22 mouse cellular contexts compared by ENCODE assay signal in genomic region chr14:117651938-117652337, GRCm38 (mm10).
DNase-seq lines count a peak whose midpoint lies in the region; ATAC-seq and TF ChIP-seq lines count a peak whose summit lies in the region.
"Had no signal": no experiment of that assay in that cellular context is flagged by ENCODE, and none has a peak within 500 bp of the region (broad histone marks: within the 10 kb centered on the region; RNA-seq: fewer than 3 reads in every experiment).

No protein-coding gene starts in this region.

- DNase-seq in adrenal gland, postnatal 14 days, result peak; percentile 14
- no peak for DNase-seq in adrenal gland, postnatal 25 days
- DNase-seq in kidney, postnatal 36 days, result no peak
- peak; percentile 66 for DNase-seq in lung, postnatal 0 days (ENCODE audit: low spot score)
- DNase-seq in lung, postnatal 36 days, result no peak
- DNase-seq in thymus, postnatal 36 days, result no peak
- DNase-seq: cerebellum, adult 11 months; cerebellum, adult 8-10 months; cerebellum, postnatal 14 days; gastrocnemius, postnatal 36 days; heart, adult 11 months; heart, postnatal 36 days had no signal

- H3K27me3 ChIP-seq in kidney, embryonic 16.5 days (ENCODE audit: insufficient read depth, low read length), result no peaks in the 10 kb centered on the region
- no peaks in the 10 kb centered on the region for H3K27me3 ChIP-seq in lung, postnatal 0 days (replicated peaks; ENCODE audit: insufficient read depth, low read length)
- H3K27me3 ChIP-seq: CH12.LX; embryonic facial prominence, embryonic 15.5 days; hindbrain, embryonic 15.5 days; Patski had no signal

- no peaks in the 10 kb centered on the region for H3K9me3 ChIP-seq in kidney, embryonic 16.5 days (ENCODE audit: low read length)
- no peaks in the 10 kb centered on the region for H3K9me3 ChIP-seq in lung, postnatal 0 days (ENCODE audit: low read length)
- H3K9me3 ChIP-seq: embryonic facial prominence, embryonic 15.5 days; forebrain, embryonic 10.5 days; heart, embryonic 13.5 days; hindbrain, embryonic 15.5 days had no signal

- H3K36me3 ChIP-seq in kidney, embryonic 16.5 days (ENCODE audit: insufficient read depth, low read length), result no peaks in the 10 kb centered on the region
- H3K36me3 ChIP-seq in lung, postnatal 0 days (ENCODE audit: insufficient read depth, low read length), result no peaks in the 10 kb centered on the region
- H3K36me3 ChIP-seq: embryonic facial prominence, embryonic 15.5 days; forebrain, embryonic 10.5 days; heart, embryonic 13.5 days; hindbrain, embryonic 15.5 days had no signal

- no peak overlapping the region for H3K4me3 ChIP-seq in kidney, embryonic 16.5 days (ENCODE audit: low read length)
- no peak overlapping the region for H3K4me3 ChIP-seq in lung, postnatal 0 days (ENCODE audit: low read depth, low read length)
- H3K4me3 ChIP-seq: embryonic facial prominence, embryonic 15.5 days; erythroblast, embryonic 14.5 days; forebrain, embryonic 10.5 days; heart, embryonic 13.5 days; hindbrain, embryonic 15.5 days had no signal

- ATAC-seq in kidney, embryonic 16.5 days (ENCODE audit: low FRiP score, low TSS enrichment), result no peak
- peak; percentile 67 for ATAC-seq in lung, postnatal 0 days
- ATAC-seq: activated CD4-positive, CD25-positive, alpha-beta regulatory T cell, adult 4 months; forebrain, embryonic 14.5 days; Patski had no signal

- no peak overlapping the region for H3K4me2 ChIP-seq in kidney, embryonic 16.5 days (replicated peaks; ENCODE audit: low read depth, low read length)
- no peak overlapping the region for H3K4me2 ChIP-seq in lung, postnatal 0 days (replicated peaks; ENCODE audit: low read depth, low read length)
- H3K4me2 ChIP-seq: embryonic facial prominence, embryonic 15.5 days; heart, embryonic 13.5 days; hindbrain, embryonic 15.5 days had no signal

- TF ChIP-seq CTCF in lung, postnatal 0 days (IDR thresholded peaks at IDR 0.05), result no peak

- 59% methylated on average over 2 of the region's 2 CpGs for WGBS in kidney, embryonic 16.5 days
- 72% methylated on average over 2 of the region's 2 CpGs for WGBS in lung, postnatal 0 days

- peaks cover 11% of the 10 kb centered on the region for H3K4me1 ChIP-seq in kidney, embryonic 16.5 days (ENCODE audit: insufficient read depth, low read length)
- H3K4me1 ChIP-seq in lung, postnatal 0 days (ENCODE audit: insufficient read depth, low read depth, low read length), result no peaks in the 10 kb centered on the region
- H3K4me1 ChIP-seq: embryonic facial prominence, embryonic 15.5 days; forebrain, embryonic 10.5 days; hindbrain, embryonic 15.5 days had no signal

- H3K27ac ChIP-seq in kidney, embryonic 16.5 days (ENCODE audit: low read length), result peak overlapping the region; percentile 67
- no peak overlapping the region for H3K27ac ChIP-seq in lung, postnatal 0 days (ENCODE audit: low read length)
- H3K27ac ChIP-seq: embryonic facial prominence, embryonic 15.5 days; forebrain, embryonic 10.5 days; heart, embryonic 13.5 days; hindbrain, embryonic 15.5 days had no signal

- H3K9ac ChIP-seq in kidney, embryonic 16.5 days (replicated peaks; ENCODE audit: low read length), result no peak overlapping the region
- no peak overlapping the region for H3K9ac ChIP-seq in lung, postnatal 0 days (replicated peaks; ENCODE audit: low read depth)
- H3K9ac ChIP-seq: embryonic facial prominence, embryonic 15.5 days; heart, embryonic 13.5 days; hindbrain, embryonic 15.5 days had no signal

- TF ChIP-seq EP300 in lung, postnatal 0 days (IDR thresholded peaks at IDR 0.05), result peak; percentile 83

Comparison
In these comparisons a context has a peak if more than half of its experiments do, and no peak if none do; other contexts are left out.
1. DNase-seq: peak in adrenal gland, postnatal 14 days (single experiment) and lung, postnatal 0 days (single experiment); none in adrenal gland, postnatal 25 days (single experiment), kidney, postnatal 36 days (0 of 2), lung, postnatal 36 days (single experiment) and thymus, postnatal 36 days (0 of 2).